Mouse (Mus musculus) neutrophil, adult 5-6 weeks (primary cell): ENCODE measurements around the gene Igsf21. TPM values are rescaled to one million over a fixed set of nuclear protein-coding genes. Genes with fewer than 3 reads are reported as not detected.

Source experiments
- ATAC-seq: fragments of 151-379, 151-347 bp; 2 replicates; pipeline ENCODE4 v1.8.0; 2017; ENCODE audit warnings: mild to moderate bottlenecking, moderate TSS enrichment; ENCODE audit not compliant: insufficient number of reproducible peaks, poor library complexity, low FRiP score, severe bottlenecking; ENCODE audit errors: extremely low read depth
- total RNA-seq: library from RNA; stranded (forward); fragments of 200-1000 nt; gene quantifications from 2 replicates; pipeline ENCODE4 v1.2.3, GENCODE M21; 2017

Igsf21 gene
- total RNA-seq, 1 experiment from 2014 or later: not detected

DNA sequence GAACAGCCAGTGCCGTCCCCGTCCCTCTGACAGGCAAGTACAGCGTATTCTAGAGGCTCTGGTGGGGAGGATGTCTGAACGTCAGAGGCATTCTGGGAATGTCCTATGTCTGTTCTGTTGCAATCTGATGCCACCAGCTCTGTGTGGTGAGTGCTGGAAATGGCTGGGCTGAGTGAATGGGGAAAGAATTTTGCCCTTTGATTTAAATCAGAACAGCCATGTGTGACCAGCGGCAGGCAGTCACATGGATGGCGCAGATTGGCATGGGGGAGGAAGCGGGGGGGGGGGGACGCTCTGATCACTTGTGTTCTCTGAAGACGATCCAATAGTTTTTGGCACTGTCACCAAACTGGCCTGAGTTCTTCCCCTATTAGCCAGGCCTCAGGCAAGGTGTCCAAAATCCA lies 92.9 kb downstream of the Igsf21 start:
- ATAC-seq: no peak

DNA sequence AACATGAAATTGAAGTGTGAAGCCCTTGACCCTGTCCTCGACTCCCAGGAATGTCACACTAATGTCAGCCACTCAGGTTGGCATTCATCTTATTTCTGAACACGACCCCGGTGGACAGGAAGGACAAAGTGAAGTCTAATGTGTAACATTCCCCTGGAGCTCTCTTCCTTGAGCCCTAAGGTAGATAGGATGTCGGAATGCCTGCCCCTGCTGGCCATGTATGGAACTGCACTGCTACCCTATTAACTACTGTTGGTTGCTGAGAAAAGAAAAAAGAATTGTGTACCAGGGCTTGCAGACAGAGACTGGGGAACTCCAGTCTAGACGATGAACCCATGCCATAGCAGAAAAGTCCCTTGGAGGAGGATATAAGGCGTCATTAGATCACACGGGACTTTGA lies 93.5 kb downstream of the Igsf21 start:
- no peak for ATAC-seq

- no peak for ATAC-seq
These were observed 96.9 kb downstream of the Igsf21 start for GRCm38 (mm10) chr4:140149706-140150105.

DNA sequence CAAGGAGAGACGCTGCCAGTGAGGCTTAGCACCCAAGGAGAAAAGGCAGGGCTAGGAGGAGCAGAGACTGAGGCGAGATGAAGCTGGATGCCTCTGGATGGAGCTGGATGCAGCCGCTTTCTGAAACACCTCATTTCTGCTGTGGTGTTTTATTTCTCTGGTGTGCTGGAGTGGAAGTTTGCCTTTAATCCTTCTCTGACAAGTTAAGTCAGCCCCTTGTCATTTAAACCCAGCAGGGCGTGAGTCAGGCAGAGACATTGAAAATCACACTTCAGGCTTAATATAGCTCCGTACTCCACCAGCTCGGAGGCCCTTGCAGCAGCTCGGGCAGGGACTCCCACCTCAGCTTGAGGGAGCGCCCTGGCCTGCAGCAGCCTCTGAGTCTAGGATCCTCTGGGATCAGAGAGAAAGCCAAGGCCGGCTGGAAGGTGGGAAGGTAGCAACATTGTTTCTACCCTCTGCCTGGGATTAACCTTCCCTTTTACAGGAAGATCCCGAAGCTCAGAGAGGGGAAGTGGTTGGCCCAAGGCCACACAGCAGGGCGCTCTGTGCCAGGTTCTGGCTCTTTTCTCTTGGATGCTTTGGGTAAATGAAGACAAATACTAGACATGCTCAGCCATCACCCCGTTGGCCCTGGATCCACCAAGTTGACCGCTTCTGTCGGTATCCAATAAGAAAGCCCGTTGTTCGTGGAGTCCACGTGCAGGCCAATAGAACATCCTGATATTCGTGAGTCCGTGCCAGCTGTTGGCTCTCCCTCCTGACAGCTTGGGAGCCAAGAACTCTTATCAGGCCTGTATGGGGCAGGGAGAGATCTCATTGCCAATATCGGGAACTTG lies 98.5 kb downstream of the Igsf21 start:
- no peak for ATAC-seq

DNA sequence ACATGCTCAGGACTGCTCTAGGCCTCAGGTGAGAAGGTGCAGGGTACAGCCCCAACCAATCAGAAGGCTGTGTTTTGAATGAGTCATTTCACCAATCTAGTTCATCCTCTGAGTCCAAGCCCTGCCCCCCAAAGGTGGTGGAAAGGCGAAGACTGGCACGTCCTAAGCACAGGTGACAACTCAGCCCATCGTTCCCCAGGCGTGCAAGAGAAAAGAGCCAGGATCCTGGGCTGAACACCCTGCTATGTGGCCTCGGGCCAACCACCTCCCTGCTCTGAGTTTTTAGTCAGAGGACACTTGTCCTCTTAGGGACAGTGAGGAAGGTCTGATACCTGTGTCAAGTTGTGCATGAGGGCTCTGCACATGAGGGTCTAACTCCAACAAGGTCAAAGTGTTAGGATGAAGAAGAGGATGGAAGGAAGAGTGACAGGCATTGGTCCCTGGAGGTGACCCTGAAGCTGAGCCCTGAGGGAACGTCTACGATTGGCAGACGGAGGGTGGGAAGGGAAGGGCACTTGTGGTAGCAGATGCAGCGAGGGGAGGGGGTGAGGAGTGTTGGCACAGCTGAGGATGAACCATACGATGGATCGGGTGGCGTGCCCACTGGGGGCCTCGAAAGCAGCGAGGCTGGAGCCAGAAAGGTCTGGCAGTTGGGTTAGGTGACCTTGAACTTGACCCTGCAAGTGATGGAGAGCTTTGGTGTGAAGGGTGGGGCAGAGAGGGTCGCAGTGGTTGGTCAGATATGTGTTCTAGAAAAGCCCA lies 99.3 kb downstream of the Igsf21 start:
- no peak for ATAC-seq

- ATAC-seq: no peak
These were observed 102.6 kb downstream of the Igsf21 start for GRCm38 (mm10) chr4:140143884-140144525.

DNA sequence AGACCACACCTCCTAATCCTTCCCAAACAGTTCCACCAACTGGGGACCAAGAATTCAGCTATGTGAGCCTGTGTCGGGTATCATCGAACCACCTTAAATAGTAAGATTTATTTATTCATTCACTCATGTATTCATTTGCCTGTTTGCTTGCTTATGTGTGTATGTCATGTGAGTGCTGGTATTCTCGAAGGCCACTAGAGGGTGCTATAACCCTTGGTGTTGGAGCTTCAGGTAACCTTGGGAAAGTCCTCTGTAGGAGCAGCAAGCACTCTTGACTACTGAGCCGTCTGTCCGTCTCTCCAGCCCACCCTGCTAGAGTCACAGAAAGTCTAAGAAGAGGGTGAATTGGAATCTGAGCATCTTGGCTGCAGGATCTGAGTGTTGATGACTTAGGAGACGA lies 103.4 kb downstream of the Igsf21 start:
- ATAC-seq: no peak

GRCm38 (mm10) chr4:140140485-140140884 lies 106.1 kb downstream of the Igsf21 start:
- ATAC-seq: no peak

- no peak for ATAC-seq
These were observed 107.7 kb downstream of the Igsf21 start for GRCm38 (mm10) chr4:140138846-140139245.

DNA sequence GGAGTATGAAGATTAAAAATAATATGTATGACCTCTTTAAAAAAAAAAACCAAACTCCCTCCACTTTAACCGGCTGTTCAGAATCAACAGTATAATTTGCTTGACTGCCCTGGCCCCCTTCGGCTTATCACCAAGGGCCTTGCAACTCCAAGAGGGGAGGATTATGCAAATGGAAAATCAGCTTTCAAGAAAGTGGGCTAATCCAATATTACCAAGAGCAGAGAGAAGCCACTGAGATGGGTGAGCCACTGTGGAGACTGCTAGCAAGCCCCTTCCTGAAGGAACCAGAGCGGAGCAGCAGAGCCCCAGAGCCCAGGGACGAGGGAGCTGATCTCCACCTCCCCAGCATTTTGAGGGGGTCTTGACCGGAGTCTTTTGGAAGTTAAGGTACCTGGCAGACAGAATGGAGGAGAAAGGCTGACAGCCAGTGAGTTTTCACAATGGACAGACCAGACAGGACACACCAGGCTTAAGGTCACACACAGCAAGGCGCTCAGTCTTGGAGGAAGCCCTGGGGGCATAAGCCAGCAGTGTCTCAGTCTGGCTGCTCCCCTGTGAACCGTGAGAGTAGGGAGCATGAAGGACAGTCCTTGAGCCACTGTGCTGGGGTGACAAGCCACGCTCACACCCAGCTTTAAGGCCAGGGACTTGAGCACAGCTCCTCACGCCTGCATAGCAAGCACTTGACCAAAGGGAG lies 114.8 kb downstream of the Igsf21 start:
- no peak for ATAC-seq

- ATAC-seq: no peak
These were observed 115.4 kb downstream of the Igsf21 start for GRCm38 (mm10) chr4:140131201-140131600.

DNA sequence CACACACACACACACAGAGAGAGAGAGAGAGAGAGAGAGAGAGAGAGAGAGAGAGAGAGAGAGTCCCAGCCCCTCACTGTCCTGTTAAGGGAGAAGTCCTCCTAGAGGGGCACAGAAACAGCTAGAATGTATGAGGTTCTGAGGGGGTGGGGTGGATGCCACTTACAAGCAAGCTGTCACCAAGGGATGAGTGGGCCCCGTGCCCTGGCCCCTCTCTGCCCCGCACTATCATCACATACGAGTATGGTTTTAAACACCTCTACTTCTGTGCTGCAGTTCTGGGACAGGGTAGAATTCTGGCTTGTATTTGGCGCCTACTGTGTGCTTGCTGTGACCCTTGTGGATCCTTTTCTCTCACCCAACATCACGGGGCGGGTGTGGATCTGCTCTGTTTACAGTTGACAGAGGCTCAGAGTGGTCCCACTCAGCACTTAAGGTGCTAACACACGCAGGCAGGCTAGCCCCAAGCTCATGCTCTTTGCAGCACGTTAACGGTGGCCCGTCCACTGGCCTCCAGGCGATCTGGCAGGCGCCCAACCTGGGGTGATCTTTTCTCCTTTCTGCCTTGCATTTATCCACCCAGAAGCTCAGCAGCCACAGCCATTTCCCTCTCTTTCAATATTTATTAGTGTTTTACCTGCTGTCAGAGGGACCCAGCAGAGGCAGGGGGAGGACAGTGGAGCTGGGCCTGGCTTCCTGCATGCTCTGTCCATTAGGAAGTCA lies 116.9 kb downstream of the Igsf21 start:
- no peak for ATAC-seq

GRCm38 (mm10) chr4:140128116-140128515 lies 118.5 kb downstream of the Igsf21 start:
- ATAC-seq: no peak

- no peak for ATAC-seq
These were observed 120.8 kb downstream of the Igsf21 start for GRCm38 (mm10) chr4:140125806-140126205.

GRCm38 (mm10) chr4:140122534-140122933 lies 124.0 kb downstream of the Igsf21 start:
- no peak for ATAC-seq

- ATAC-seq: no peak
These were observed 129.3 kb downstream of the Igsf21 start for GRCm38 (mm10) chr4:140117275-140117691.

GRCm38 (mm10) chr4:140115756-140116155 lies 130.8 kb downstream of the Igsf21 start:
- ATAC-seq: no peak

- no peak for ATAC-seq
These were observed 131.5 kb downstream of the Igsf21 start for GRCm38 (mm10) chr4:140115053-140115452.
